Mouse (Mus musculus): ENCODE measurements at regions not wholly inside any gene's neighbourhood (a gene's known extent, or its start where the extent isn't known, plus 50 kb on each side); places are given as distances from the start of the nearest gene placed in this dataset.

GRCm38 (mm10) chr15:56979353-56979752 is 498.1 kb downstream of the Slc22a22 start:
- TF ChIP-seq POLR2A (IDR thresholded peaks at IDR 0.05; ENCODE audit: control insufficient read depth, low read depth, low read length) (no peak), CTCF (IDR thresholded peaks at IDR 0.05; ENCODE audit: control insufficient read depth, insufficient read depth, insufficient replicate concordance, low read depth, low read length) (no peak)

Measured in testis, adult 2 months (tissue).